Mouse (Mus musculus): ENCODE measurements at regions not wholly inside any gene's neighbourhood (a gene's known extent, or its start where the extent isn't known, plus 50 kb on each side); places are given as distances from the start of the nearest gene placed in this dataset.
A peak's percentile ranks its signal among the peaks of the same experiment; 100 is the strongest.

- no peak for DNase-seq (ENCODE audit: low spot score)
Measured at GRCm38 (mm10) chr8:127814785-127815523, 543.5 kb upstream of the Nrp1 start.

GRCm38 (mm10) chr8:127820741-127821170 is 537.6 kb upstream of the Nrp1 start:
- no peak for DNase-seq (ENCODE audit: low spot score)

- DNase-seq (ENCODE audit: low spot score), result no peak
Measured at GRCm38 (mm10) chr8:127821646-127822045, 536.8 kb upstream of the Nrp1 start.

GRCm38 (mm10) chr8:127825041-127825440 is 533.4 kb upstream of the Nrp1 start:
- DNase-seq (ENCODE audit: low spot score), result no peak

GRCm38 (mm10) chr8:127827826-127828225 is 530.6 kb upstream of the Nrp1 start:
- no peak for DNase-seq (ENCODE audit: low spot score)

DNA sequence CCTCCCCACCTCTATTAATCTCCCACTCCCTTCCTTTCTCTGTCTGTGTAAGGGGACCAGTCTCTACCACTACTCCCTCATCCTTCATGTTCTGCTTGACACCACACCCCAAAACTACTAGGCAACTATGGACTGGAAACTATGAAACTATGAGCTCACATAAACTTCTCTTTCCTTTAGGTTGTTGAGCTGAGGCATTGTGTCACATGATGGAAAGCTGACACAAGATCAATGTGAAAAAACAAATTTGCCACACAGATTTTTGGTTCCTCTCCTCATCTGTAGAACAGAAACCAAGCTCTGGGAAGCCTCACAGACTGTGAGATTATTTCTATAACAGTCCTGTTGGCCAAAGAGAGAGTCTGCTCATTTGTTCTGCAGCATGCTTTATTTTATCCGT is 528.7 kb upstream of the Nrp1 start:
- DNase-seq (ENCODE audit: low spot score), result no peak

- DNase-seq (ENCODE audit: low spot score), result no peak
Measured at GRCm38 (mm10) chr8:127834006-127834405, 524.4 kb upstream of the Nrp1 start.

DNA sequence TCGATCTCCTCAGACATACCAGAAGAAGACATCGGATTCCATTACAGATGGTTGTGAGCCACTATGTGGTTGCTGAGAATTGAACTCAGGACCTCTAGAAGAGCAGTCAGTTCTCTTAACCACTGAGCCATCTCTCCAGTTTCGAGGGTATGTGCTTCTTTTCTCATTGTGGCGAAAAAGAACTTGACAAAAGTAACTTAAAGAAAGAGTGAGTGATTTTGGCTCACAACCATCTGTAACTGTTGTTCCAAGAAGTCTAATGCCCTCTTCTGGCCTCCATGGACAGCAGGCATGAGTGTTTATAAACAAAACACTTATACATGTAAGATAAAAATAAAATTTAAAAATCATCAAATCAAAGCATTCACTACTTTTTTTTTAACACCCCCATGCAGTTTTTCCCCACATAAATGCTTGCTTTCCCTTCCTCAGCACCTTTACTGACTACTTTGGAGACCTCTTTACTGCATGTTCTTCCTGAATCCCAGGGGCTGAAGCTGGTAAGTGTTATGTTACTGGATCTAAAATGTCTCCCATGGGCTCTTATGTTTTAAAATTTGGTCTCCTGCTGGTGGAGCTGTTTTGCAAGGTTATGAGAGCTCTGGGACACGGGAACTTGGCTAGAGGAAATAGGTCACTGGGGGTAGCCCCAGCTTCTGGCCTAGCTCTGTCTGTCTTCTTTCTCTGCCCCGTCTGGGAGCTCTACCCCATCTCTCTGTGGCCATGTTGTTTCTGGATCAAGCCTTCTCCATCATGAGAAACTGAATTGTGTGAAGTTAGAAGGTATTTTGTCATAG is 521.8 kb upstream of the Nrp1 start:
- DNase-seq (ENCODE audit: low spot score), result no peak

- DNase-seq (ENCODE audit: low spot score), result no peak
Measured at GRCm38 (mm10) chr8:127838311-127838710, 520.1 kb upstream of the Nrp1 start.

DNA sequence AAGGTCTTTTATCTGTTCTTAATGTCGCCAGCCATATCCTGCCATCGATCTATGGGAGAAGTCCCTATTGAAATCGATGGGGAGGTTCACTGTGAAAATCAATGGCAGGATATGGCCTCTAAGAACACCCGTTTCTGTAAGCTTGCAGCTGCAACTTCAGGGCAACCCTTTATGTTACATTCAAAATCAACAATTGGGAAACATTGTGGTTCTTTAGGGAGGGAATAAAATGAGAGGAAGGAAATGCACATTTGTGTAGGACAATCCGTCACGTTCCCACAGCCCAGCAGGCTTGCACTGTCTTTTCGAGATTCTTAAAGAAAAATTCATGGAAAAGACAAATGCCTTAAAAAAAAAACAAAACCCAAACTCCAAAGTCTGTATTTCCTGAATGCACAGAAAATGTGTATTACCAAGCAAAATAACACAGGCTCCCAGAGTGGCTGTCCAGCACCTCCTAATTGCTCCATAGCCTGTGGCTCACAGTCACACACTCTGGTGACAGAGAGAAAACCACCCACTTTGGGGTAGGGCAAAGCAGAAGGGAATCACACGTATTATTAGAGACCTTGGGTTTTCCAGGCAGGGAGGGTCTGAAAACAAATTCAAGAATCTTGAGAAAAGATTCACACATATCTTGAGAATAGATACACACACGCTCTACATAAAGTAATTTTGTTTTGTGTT is 510.9 kb upstream of the Nrp1 start:
- DNase-seq (ENCODE audit: low spot score), result no peak

GRCm38 (mm10) chr8:127849926-127850325 is 508.5 kb upstream of the Nrp1 start:
- DNase-seq (ENCODE audit: low spot score), result no peak

GRCm38 (mm10) chr8:127855653-127856300 is 502.6 kb upstream of the Nrp1 start:
- DNase-seq (ENCODE audit: low spot score), result peak; percentile 21

- DNase-seq (ENCODE audit: low spot score), result no peak
Measured at GRCm38 (mm10) chr8:127856351-127857135, 501.9 kb upstream of the Nrp1 start.

DNA sequence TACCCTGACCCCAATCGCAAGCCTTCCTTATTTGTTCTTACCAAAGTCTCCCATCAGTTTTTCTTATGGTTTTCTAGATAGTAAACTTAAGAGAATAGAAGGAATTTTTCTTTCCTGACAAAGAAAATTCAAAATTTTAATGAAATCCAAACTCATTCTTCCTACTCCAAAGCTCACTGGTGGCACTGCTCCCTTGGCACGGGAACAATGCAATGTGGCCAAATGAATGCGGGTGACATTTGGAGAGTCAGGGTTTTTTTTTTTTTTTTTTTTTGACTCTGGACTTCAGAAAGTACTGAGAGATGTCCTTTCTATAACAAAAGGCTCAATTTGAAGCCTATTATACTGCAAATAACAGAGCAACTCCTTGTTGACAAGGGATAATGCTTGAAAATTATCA is 499.4 kb upstream of the Nrp1 start:
- DNase-seq (ENCODE audit: low spot score), result no peak

GRCm38 (mm10) chr8:127860376-127860775 is 498.0 kb upstream of the Nrp1 start:
- DNase-seq (ENCODE audit: low spot score), result no peak

DNA sequence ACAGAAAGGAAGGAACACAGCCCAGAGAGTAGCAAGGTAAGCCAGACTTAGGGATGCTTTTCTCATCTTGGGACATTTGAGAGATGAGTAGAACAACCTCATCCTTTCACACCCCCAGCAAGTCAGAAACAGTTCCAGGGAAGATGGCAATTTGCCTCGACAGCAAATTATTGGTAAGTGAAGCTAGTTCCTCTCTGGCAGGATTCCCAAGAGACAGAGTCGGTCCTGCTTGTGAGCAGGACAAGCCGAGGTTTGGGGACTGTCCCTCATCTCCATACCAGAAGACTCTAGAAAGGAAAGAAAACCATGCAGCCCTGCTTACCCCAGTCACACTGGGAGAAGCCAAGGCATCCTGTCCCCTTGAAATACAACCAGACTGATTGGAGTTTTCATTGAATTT is 497.5 kb upstream of the Nrp1 start:
- DNase-seq (ENCODE audit: low spot score), result no peak

- no peak for DNase-seq (ENCODE audit: low spot score)
Measured at GRCm38 (mm10) chr8:127884641-127885040, 473.8 kb upstream of the Nrp1 start.

DNA sequence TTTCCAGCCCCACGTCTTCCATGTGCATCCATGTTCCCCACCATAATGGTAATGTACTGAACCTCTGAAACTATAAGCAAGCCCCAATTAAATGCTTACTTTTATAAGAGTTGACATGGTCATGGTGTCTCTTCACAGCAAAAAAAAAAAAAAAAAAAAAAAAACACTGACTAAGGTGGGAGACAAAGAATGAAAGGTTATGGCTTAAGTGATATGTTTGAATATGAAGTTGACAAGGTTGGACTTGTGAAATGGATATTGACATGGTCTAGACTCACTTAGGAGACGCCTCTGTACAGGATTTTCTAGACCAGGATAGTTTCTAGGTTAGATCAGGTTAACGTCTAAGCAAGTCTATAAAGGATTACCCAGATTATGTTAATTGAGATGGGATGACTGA is 473.2 kb upstream of the Nrp1 start:
- no peak for DNase-seq (ENCODE audit: low spot score)

- no peak for DNase-seq (ENCODE audit: low spot score)
Measured at GRCm38 (mm10) chr8:127885831-127886230, 472.6 kb upstream of the Nrp1 start.

GRCm38 (mm10) chr8:127890729-127891128 is 467.7 kb upstream of the Nrp1 start:
- no peak for DNase-seq (ENCODE audit: low spot score)

GRCm38 (mm10) chr8:127894284-127894683 is 464.1 kb upstream of the Nrp1 start:
- DNase-seq (ENCODE audit: low spot score), result no peak

DNA sequence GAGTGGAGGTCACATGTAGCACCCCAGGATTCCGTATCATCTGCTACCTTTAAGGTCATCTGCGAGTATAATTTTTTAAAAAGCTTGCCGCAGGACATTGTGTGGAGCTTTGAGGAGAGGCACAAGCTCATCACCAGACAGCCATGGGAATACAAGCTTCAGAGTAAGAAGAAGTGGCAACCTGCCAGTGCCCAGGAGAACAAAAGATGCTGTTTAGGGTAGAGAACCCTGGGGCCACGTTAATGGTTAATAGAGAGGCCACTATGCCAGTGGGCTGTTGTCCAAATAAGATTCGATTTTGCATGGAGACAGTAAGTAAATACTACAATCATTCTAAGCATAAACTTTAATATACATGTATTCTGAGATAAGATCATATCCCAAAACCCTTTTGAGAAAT is 450.0 kb upstream of the Nrp1 start:
- peak; percentile 18 for DNase-seq (ENCODE audit: low spot score)

Measured in urinary bladder, postnatal 14 days (tissue).